Mouse (Mus musculus): Measurements from ENCODE around the gene Gm28043.

The Gm28043 gene

DNA sequence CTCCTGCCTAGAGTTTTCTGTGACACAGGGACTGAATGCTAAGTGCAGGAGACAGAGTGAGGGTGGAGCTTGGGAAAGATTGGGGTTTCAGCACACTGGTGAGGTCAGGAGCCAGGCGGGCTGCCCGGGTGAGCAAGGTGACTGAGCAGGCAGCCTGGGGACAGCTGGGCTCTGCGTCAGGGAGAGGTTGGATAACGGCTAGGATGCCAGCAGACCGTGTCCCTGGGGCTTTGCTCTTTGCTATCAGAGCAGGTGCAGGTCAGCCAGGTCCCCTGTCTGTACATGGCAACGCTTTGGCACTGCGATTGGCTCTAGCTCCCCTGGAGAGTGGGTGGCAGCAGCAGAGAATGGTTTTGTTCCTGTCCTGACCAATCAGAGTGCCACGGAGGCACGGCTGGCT lies 12.6 kb downstream of the Gm28043 start:
- DNase-seq (ENCODE audit: low spot score), result no peak

DNA sequence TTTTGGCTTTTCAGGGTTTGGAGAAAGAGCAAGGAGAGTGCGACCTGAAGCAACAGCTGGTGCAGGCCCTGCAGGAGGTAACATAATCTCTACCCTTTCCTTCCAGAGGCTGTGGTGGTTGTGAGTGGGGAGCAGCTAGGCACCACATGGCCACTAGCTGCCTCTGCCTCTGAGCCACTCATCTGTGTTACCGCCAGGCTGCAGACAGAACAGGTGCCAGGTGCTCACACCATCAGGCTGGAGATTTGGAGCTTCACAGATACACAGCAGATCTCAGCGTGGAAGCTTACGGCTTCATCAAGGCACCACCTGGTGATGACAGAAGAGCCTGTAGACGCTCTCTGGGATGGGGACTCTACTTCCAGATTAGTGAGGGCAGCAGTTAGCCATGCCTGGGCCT lies 14.3 kb downstream of the Gm28043 start:
- no peak for DNase-seq (ENCODE audit: low spot score)

DNA sequence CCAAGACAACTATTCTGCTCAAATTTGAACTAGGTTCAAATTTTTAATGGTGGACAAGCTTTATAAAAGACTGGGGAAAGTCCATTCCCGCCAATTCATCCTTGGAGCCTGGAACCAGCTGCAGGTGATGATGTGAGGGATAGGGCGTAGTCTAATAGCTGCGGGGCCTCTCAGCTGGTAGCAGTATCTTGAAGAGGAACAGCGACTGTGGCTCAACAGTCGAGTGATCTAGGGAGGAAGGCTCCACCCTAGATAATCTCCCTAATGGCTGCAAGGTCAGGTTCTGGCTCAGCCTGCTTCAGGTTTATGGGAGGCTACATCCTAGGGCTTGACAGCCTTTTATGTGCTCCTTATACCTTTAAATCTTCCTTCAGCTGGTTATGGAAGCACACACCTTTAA lies 14.9 kb downstream of the Gm28043 start:
- peak; percentile 59 for DNase-seq (ENCODE audit: low spot score)

DNA sequence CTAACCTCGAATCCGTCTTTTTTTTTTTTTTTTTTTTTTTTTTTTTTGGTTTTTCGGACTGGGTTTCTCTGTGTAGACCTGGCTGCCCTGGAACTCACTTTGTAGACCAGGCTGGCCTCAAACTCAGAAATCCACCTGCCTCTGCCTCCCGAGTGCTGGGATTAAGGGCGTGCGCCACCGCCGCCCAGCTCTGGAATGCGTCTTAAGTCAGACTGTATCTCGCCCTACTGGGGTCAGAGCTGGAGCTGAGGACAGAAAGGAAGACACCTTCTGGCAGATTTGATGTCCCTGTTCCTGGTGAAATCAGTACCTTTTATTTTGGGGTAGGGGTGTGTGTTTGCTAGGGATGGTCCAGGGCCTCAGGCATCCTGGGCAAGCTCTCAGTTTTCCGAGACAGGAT lies 17.6 kb downstream of the Gm28043 start:
- DNase-seq (ENCODE audit: low spot score), result no peak

DNA sequence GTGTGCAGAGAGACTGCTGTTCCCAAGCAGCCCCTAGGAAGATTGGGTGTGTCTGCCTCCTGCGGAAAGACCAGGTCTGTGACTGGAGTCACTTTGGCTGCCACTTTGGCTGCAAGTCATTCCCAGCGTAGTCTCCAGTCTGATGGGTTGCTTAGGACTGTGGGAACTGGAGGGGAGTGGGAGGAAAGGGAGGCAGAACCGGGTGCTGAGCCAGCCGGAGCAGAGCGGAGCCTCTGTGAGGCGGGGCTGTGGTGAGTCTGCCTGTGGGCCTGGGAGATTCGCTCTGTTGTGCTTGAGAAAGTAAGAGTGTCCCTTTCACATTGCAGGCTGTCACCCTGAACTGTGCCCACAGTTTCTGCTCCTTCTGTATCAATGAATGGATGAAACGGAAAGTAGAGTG lies 20.8 kb downstream of the Gm28043 start:
- no peak for DNase-seq (ENCODE audit: low spot score)

DNA sequence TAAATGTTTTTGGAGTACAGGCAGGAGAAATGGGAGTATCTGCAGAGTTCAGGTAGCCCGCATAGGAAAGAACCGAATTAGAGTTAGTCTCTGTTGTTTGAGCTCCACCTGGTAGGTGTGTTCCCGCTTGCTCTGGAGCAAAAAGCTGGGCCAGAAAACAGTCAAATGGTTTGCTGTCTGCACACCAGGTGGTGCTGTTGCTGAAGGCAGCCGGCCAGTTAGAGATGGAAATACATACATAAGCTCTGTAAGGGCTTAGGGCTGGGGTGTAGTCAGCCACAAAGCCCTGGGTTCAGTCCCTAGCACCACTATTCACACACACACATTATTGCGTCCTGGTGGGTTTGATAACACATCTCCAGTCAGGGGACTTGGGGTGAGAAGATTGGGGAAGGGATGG lies 21.4 kb downstream of the Gm28043 start:
- DNase-seq (ENCODE audit: low spot score), result peak; percentile 50

DNA sequence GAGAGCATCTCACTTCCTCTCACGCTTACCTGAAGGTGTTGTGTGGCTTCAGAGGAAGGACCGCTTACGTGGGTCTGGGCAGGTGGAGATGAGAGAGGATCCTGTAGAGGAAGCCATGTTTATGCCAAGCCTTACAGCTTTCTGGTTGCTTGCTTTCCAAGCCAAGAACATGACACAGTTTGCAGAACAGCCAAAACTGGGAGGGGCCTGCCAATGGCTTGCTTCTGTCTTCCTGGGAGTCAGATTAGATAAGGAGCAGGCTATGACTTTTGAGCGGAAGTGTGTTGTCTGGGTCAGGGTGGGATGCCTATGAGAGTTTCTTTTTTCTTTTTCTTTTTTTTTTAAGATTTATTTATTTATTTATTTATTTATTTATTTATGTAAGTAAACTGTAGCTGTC lies 22.7 kb downstream of the Gm28043 start:
- DNase-seq (ENCODE audit: low spot score), result peak; percentile 47

DNA sequence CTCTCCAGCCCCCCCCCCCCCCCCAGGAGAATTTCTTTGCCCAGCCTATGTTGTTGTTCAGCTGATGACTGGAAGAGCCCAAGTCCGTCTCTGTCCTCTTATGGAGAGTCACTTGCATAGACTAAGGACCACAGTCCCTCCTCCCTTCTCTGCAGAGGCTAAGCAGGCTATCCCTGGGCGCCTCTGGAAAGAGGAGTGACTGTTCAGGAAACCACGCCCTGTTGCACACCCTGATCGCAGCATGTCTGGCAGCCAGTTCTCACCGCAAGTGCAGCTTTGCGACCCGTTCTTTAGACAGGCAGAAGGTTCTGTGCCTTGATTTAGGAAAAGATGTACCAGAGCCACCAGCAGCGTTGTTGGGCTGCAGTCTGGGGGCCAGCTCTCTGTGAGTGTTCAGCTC lies 23.2 kb downstream of the Gm28043 start:
- DNase-seq (ENCODE audit: low spot score), result peak; percentile 59

DNA sequence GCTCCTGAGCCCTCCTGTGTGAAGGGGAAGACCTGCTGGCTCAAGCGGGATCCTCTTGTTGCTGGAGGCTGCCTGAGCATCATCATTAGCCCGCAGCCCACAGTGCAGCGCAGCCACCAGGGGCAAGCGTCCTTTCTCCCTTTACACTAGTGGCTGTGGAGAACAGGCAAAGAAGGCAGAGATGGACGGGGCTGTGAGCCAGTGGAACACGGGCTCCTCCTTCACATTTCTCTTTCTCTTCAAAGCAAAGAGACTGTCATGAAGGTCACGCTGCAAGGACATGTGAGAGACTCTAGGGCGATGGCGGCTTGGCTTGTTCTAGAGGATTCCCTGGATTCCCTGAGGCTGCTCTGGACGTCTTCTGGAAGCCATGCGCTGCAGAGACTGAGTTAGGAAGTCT lies 26.3 kb downstream of the Gm28043 start:
- DNase-seq (ENCODE audit: low spot score), result no peak

DNA sequence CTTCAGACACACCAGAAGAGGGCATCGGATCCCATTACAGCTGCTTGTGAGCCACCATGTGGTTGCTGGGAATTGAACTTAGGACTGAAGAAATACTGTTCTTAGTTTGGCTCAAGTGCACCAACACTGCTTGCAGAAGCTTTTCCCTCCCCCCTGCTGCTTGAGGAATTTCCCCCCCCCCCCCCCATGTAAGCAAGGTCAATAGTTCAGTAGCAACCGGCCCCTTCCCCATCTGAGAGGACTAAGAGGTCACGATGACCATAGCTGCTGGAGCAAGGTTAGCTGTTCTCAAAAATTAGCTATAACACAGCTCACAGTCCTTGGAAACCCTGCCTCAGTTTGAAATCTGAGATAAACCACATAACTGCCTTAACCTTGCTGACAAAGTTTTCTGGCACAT lies 27.5 kb downstream of the Gm28043 start:
- DNase-seq (ENCODE audit: low spot score), result no peak

DNA sequence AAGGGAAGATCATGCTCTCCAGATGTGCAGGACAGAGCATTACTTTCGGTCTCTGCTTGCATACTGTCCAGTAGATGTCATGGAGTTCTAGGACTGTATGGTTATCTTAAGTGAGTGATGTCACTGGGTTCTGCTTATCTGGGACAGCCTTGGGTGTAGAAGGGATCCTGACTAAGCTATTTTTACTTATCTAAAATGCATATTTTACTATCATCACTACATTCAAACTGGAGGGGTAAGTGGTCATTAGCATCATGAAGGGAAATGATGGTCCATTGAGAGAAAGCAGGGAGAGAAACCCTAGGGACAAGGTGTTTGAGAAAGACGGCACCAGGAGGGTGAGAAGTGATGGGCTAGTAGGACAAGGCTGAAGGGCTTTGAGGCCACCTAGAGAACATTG lies 43.6 kb downstream of the Gm28043 start:
- DNase-seq (ENCODE audit: low spot score), result peak; percentile 81

DNA sequence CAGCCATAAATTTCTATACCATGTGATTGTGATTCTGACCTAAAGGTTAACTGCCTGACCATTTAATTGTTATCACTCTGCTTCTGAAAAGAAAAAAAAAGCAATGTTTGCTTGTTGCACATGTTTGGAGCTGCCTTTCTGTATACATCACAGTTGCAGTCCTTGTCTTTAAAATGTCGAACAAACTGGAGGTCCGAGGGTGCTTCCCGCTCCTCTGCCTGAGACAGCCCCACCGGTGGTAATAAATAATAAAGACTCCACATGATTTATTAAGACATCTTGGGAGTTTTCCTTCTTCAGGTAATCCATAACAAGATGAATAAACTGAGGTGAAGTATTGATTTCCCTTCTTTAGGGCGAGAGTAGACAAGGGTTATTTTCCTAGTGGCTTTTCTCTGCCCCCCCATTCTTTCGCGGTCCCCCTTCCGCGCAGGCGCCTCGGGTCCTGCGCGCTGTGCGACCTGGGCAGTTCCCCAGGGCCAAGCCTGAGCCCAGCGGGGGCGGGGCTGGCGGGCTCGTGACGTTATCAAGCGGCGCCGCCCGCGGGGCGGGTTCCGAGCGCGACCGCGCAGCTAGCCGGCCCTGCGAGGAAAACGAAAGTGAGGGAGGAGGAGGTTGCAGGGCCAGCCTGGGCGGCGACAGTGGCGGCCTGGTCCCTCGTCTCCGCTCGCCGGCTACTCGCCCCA lies 45.5 kb downstream of the Gm28043 start, which contains the start of gene Cmtr1:
Cmtr1 (plus strand) TSS at position 520 of the 686 bp plus-strand sequence.
- peak; percentile 94 for DNase-seq (ENCODE audit: low spot score)

DNA sequence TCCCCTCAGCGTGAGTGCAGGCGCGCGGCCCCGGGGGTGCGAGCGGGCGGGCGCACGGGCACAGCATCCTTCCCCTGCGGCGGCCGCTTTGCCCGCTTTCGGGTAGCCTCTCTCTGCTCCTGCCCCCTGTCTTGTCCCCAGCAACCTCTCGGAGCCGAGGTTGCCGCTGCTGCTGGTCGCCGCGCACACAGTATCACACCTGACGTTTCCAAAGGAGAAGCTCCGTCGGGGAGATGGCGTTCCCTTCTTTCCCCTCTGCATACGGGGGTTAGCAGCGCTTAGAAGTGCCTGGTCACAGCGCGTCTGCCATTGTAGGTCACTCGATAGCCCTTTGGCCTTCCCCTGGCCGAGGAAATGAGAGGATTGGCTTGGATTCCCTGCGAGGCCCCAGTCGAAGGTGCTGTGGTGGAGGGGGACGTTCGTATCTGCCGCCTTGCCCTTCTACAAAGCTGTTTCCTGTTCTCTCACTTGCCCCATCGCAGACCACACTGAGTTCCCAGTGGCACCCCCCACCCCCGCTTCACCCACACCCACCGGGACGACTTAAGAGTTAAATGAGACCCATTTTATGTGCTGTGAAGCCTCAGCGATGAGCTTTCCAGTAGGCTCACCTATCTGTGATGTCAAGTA lies 46.2 kb downstream of the Gm28043 start:
- DNase-seq (ENCODE audit: low spot score), result peak; percentile 33

DNA sequence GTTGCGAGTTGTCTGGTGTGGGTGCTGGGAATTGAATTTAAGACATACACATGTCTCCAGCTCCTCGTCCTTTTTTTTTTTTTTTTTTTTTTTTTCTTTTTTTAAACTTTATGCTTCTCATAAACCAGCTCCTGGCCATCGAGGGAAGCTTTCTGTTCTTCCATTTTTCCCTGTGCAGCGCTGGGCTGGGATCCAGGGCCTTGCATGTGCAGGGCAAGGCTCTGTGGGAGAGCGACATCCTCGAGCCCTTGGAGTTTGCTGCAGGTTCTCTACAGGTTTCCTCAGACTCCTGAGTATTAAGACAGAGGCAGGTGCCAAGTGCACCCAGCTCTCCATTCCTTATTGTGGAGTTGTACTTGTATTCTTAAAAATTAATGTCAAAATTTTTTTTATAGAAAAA lies 47.5 kb downstream of the Gm28043 start:
- DNase-seq (ENCODE audit: low spot score), result no peak

DNA sequence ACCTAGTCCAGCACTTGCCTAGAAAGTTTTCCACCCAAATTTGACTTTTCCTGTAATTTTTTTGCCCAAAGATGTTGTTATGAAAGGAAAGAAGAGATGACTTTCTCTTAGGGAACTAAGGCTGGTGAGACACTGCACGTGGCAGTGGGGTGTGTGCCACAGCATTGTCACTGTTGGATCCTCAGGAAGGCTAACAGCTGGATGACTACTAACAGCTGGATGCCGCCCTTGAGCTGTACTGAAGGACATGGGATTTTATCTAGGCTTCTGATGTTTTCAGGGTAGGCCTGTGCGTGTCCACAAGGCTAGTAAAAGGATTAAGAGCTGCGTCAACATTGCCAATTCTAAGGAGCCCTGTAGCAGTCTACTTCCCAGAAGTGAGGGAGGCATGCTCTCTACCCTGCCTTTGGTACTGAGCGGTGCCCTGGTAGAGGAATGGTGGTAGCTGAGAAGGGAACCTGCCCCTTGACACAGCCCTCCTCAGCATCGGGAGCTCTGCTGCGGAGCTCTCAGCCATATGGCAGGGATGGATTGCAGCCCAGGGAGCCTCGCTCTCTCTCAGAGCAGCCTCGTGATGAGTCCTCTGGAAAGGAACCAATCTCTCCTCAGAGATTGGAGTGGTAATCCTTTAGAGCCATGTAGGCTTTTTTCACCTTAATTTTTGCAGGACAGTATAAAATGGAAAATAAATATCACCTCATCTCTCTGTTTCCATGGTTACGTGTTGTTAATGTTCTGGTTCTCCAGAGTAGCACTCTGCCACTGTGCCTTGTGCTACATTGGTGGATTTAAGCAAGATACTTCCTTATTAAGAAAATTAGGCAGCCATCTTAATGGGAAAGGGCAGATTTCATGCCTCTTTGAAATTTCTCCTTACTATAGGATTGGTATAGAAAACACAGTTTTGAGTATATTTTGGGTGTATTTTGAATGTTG lies 53.6 kb downstream of the Gm28043 start:
- no peak for DNase-seq (ENCODE audit: low spot score)

DNA sequence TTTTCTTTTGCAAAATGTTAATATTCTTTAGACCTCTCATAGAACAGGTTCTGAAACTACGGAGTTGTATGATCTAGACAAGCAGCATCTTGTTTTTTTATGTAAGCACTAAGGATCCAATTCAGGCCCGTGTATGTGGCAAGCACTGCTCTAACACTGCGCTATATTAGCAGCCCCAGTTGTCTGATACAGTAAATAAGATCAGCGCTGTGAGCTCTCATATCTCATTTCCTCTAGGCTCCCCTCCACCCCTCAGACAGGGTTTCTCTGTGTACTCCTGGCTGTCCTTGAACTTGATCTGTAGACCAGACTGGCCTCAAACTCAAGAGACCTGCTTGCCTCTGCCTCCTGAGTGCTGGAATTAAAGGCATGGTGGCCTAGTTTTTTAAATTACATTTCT lies 54.4 kb downstream of the Gm28043 start:
- no peak for DNase-seq (ENCODE audit: low spot score)

DNA sequence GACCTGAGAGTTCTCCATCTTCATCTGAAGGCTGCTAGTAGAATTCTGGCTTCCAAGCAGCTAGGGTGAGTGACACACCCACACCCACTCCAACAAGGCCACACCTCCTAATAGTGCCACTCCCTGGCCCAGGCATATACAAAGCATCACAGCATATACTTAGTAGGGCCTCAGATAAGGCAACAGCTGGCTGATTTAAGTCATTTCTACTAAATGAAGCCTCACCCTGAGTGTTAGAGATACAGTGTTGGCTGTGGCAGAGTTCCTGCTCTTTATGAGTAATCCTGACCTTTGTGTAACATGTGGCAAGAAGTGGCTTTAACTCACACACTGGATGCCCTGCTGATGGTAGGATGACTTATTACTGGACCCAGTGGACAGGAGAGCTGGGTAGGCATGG lies 55.3 kb downstream of the Gm28043 start:
- peak; percentile 76 for DNase-seq (ENCODE audit: low spot score)

DNA sequence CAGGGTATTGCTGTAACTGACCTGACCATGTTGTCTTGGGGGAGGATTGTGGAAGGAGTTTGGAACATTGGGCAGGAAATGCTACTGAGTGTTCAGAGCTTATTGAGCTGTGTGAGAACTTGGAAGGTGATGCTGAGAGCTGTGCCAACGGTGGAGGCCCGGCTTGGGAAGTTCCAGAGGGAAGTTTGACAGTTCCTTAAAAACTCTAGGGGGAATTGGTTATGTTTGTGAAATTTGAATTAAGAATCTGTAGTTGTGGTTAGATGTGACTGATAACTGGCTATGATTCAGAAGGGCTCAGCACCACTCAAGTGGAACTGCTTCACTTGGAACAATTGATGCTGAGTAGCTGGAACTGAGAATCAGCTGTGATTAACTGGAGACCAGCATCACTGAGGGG lies 56.3 kb downstream of the Gm28043 start:
- no peak for DNase-seq (ENCODE audit: low spot score)

DNA sequence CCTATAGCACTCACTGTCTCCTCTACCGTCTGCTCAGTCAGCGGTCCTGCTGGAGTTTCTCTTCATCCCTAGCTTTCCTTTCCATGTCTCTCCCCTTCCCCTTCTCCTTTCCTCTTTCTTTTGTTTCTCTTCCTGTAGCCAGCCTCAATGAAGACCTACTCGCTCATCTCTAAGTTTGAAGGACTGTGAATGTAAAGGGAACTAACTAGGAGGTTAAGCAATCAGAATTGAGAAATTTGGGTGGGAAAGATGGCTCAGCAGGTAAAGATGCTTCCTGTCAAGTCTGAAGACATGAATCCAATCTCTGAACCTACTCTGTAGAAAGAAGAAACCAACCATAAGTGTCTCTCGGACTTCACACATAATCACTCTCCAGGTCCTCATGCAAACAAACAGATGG lies 58.6 kb downstream of the Gm28043 start:
- no peak for DNase-seq (ENCODE audit: low spot score)

DNA sequence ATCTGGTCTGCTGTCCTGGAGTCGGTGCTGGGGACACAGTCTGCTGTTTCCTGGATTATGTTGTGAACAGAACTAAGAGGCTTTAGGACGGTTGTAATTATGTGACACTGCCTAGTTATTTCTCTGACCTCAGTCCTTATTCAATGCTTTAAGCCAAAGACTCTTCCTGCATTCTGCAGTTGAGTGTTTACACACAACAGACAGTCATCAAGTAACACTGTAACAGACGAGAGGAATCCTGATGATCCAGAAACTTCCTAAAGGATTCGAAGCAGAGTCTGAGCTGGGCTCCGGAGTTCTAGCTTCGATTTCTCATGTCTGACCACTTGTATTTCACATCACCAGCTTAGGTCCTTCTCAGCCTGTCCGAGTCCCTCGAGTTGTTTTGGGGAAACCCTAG lies 63.9 kb downstream of the Gm28043 start:
- DNase-seq (ENCODE audit: low spot score), result no peak

DNA sequence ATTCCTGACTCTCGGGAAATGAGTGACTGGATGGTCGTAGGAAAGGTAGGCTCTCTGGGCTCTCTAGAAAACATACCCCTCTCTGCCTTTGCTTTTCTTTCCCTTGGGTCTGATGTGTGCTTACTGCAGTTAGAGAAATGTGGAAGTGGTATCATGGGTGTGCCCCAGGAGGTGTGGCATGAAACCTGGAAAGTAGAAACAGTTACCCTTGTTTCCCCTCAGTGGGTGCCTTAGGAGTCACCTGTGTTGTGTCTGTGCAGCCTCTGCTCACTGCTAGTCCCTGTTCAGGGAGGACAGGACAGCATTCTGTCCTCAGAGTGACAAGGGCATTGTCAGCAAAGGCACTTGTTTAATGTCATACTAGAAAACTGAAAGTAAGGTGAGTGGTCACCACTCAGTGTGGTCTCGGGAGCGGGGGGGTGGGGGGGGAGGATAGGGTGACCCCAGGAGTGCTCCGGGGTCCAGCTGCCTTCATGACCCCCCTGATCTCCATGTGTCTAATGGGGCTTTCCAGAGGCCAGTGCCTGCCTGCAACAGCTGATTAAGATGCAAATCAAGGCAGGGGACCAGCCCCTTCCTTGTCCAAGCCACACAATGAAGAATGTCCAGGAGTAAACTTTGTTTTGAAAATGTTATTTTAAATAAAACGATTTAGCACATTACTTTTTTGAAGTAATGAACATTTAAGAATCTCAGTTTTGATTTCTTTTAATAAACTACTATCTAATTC lies 64.5 kb downstream of the Gm28043 start:
- DNase-seq (ENCODE audit: low spot score), result no peak

DNA sequence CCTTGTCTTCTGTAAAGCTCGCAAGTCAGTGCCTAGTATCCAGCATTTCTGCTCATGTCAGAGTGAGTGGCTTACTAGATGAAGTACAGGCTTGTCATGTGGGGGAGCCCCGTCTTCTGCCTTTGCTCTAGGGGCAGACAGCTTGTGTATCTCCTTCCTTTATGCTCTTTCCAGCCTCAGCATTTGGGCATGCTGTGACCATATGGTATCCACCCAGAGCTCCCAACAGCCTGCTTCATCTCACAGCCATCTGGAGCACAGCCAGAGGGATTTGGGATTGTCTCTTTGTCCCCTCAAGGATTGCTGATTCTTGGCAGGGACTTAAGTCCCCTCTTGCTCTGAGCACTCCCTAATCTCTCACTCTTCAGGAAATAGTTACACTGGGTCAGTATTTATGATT lies 65.5 kb downstream of the Gm28043 start:
- no peak for DNase-seq (ENCODE audit: low spot score)
